Mouse (Mus musculus): ENCODE data around the gene Crim1.

- TF ChIP-seq ZC3H11A (IDR thresholded peaks at IDR 0.05; ENCODE audit: borderline replicate concordance, low read depth, low read length), result no peak
- no peak for TF ChIP-seq MAFK (IDR thresholded peaks at IDR 0.05; ENCODE audit: insufficient read depth, low read depth, low read length)
- TF ChIP-seq CHD2 (IDR thresholded peaks at IDR 0.05; ENCODE audit: low read depth, low read length), result no peak
- no peak for TF ChIP-seq ZNF384 (IDR thresholded peaks at IDR 0.05; ENCODE audit: low read depth, low read length)
Observed at GRCm38 (mm10) chr17:78331438-78331837, 131.4 kb downstream of the Crim1 start.
